16 mouse cellular contexts compared by ENCODE assay signal in genomic region chr5:117361590-117361989, GRCm38 (mm10). TPM values are rescaled to one million over a fixed set of nuclear protein-coding genes. Genes with fewer than 3 reads are reported as not detected.
DNase-seq lines count a peak whose midpoint lies in the region; ATAC-seq and TF ChIP-seq lines count a peak whose summit lies in the region.
"Had no signal": no experiment of that assay in that cellular context is flagged by ENCODE, and none has a peak within 500 bp of the region (broad histone marks: within the 10 kb centered on the region; RNA-seq: fewer than 3 reads in every experiment).

No protein-coding gene starts in this region.

- H3K27ac ChIP-seq in kidney, embryonic 15.5 days: 0 out of 2 replicates have a peak overlapping the region, but pooled peaks have one; percentile 39
- H3K27ac ChIP-seq in lung, postnatal 0 days (ENCODE audit: low read length): peak overlapping the region; percentile 86
- H3K27ac ChIP-seq in intestine, embryonic 14.5 days (ENCODE audit: low read depth): peak overlapping the region; percentile 92
- H3K27ac ChIP-seq in stomach, embryonic 16.5 days (ENCODE audit: low read length): peak overlapping the region; percentile 94
- H3K27ac ChIP-seq: hindbrain, embryonic 13.5 days had no signal

- no peak for ATAC-seq in kidney, embryonic 15.5 days (replicated peaks; ENCODE audit: low FRiP score)
- no peak for ATAC-seq in lung, postnatal 0 days
- no peak for ATAC-seq in intestine, embryonic 14.5 days (replicated peaks; ENCODE audit: low FRiP score, low TSS enrichment, low read depth)
- ATAC-seq in stomach, embryonic 16.5 days (ENCODE audit: insufficient read depth, low FRiP score): no peak

- no peak for TF ChIP-seq CTCF in lung, postnatal 0 days (IDR thresholded peaks at IDR 0.05)

- no peak overlapping the region for H3K4me3 ChIP-seq in kidney, embryonic 15.5 days (replicated peaks)
- no peak overlapping the region for H3K4me3 ChIP-seq in lung, postnatal 0 days (ENCODE audit: low read depth, low read length)
- no peak overlapping the region for H3K4me3 ChIP-seq in intestine, embryonic 14.5 days (ENCODE audit: low read depth, low read length)
- H3K4me3 ChIP-seq in stomach, embryonic 16.5 days (replicated peaks; ENCODE audit: low read length): no peak overlapping the region
- H3K4me3 ChIP-seq: embryonic facial prominence, embryonic 10.5 days; hindbrain, embryonic 13.5 days; limb, embryonic 15.5 days had no signal

- WGBS in kidney, embryonic 15.5 days: 75% methylated on average over 4 of the region's 4 CpGs
- 72% methylated on average over 4 of the region's 4 CpGs for WGBS in lung, postnatal 0 days
- 87% methylated on average over 4 of the region's 4 CpGs for WGBS in intestine, embryonic 14.5 days
- 87% methylated on average over 4 of the region's 4 CpGs for WGBS in stomach, embryonic 16.5 days

- H3K9ac ChIP-seq in kidney, embryonic 15.5 days: no peak overlapping the region
- no peak overlapping the region for H3K9ac ChIP-seq in lung, postnatal 0 days (replicated peaks; ENCODE audit: low read depth)
- H3K9ac ChIP-seq in intestine, embryonic 14.5 days (ENCODE audit: low read length): no peak overlapping the region
- H3K9ac ChIP-seq in stomach, embryonic 16.5 days (ENCODE audit: low read length): no peak overlapping the region
- H3K9ac ChIP-seq: hindbrain, embryonic 13.5 days; limb, embryonic 15.5 days had no signal

- H3K27me3 ChIP-seq in kidney, embryonic 15.5 days: no peaks in the 10 kb centered on the region
- no peaks in the 10 kb centered on the region for H3K27me3 ChIP-seq in lung, postnatal 0 days (replicated peaks; ENCODE audit: insufficient read depth, low read length)
- no peaks in the 10 kb centered on the region for H3K27me3 ChIP-seq in intestine, embryonic 14.5 days (replicated peaks; ENCODE audit: control insufficient read depth, insufficient read depth, low read length)
- H3K27me3 ChIP-seq in stomach, embryonic 16.5 days (ENCODE audit: control insufficient read depth, insufficient read depth, low read length): no peaks in the 10 kb centered on the region
- H3K27me3 ChIP-seq: hindbrain, embryonic 13.5 days; limb, embryonic 15.5 days had no signal

- TF ChIP-seq EP300 in lung, postnatal 0 days (IDR thresholded peaks at IDR 0.05): no peak

- no peak for DNase-seq in kidney, adult 18-20 months
- no peak for DNase-seq in lung, postnatal 0 days (ENCODE audit: low spot score)
- no peak for DNase-seq in lung, postnatal 14 days
- no peak for DNase-seq in intestine, embryonic 14.5 days (ENCODE audit: low spot score)
- no peak for DNase-seq in neural tube, embryonic 10.5 days (ENCODE audit: extremely low spot score, low spot score)
- no peak for DNase-seq in spleen, postnatal 10 days (ENCODE audit: low spot score in 2 of 2)
- DNase-seq: cerebellum, postnatal 10 days; gastrocnemius, postnatal 14 days; right cerebral cortex, postnatal 14 days; thymus, postnatal 4 days had no signal

- H3K36me3 ChIP-seq in kidney, embryonic 15.5 days: peaks cover 33% of the 10 kb centered on the region
- H3K36me3 ChIP-seq in lung, postnatal 0 days (ENCODE audit: insufficient read depth, low read length): peaks cover 6% of the 10 kb centered on the region
- H3K36me3 ChIP-seq in intestine, embryonic 14.5 days (ENCODE audit: control insufficient read depth, insufficient read depth, low read length): peaks cover 31% of the 10 kb centered on the region
- no peaks in the 10 kb centered on the region for H3K36me3 ChIP-seq in stomach, embryonic 16.5 days (ENCODE audit: control insufficient read depth, insufficient read depth, low read length)

- no peaks in the 10 kb centered on the region for H3K9me3 ChIP-seq in kidney, embryonic 15.5 days (replicated peaks)
- no peaks in the 10 kb centered on the region for H3K9me3 ChIP-seq in lung, postnatal 0 days (ENCODE audit: low read length)
- no peaks in the 10 kb centered on the region for H3K9me3 ChIP-seq in intestine, embryonic 14.5 days (ENCODE audit: control insufficient read depth, low read length)
- no peaks in the 10 kb centered on the region for H3K9me3 ChIP-seq in stomach, embryonic 16.5 days (replicated peaks; ENCODE audit: control insufficient read depth, low read length)
- H3K9me3 ChIP-seq: embryonic facial prominence, embryonic 10.5 days; hindbrain, embryonic 13.5 days; limb, embryonic 15.5 days had no signal

- no peak overlapping the region for H3K4me2 ChIP-seq in kidney, embryonic 15.5 days
- H3K4me2 ChIP-seq in lung, postnatal 0 days (replicated peaks; ENCODE audit: low read depth, low read length): no peak overlapping the region
- peak overlapping the region; percentile 33 for H3K4me2 ChIP-seq in intestine, embryonic 14.5 days (ENCODE audit: low read length)
- peak overlapping the region; percentile 36; the same call in 1 of the 2 replicates for H3K4me2 ChIP-seq in stomach, embryonic 16.5 days (ENCODE audit: low read depth, low read length)
- H3K4me2 ChIP-seq: hindbrain, embryonic 13.5 days; limb, embryonic 15.5 days; midbrain, embryonic 11.5 days had no signal

- H3K4me1 ChIP-seq in kidney, embryonic 15.5 days: peaks cover 66% of the 10 kb centered on the region
- peaks cover 24% of the 10 kb centered on the region for H3K4me1 ChIP-seq in lung, postnatal 0 days (ENCODE audit: insufficient read depth, low read depth, low read length)
- H3K4me1 ChIP-seq in intestine, embryonic 14.5 days (replicated peaks; ENCODE audit: control insufficient read depth, insufficient read depth, low read length): peaks cover 32% of the 10 kb centered on the region
- H3K4me1 ChIP-seq in stomach, embryonic 16.5 days (ENCODE audit: control insufficient read depth, insufficient read depth, low read length): peaks cover 53% of the 10 kb centered on the region

RNA-seq across cellular contexts. Expression of gene Wsb2, which starts 4.5 kb away (rescaled TPM):
- polyA plus RNA-seq in kidney, embryonic 15.5 days (2015; fragmentation: Nextera tagmentation; extraction: Ambion mirVana): 67.7 and 69.5 TPM in 2 replicates
- 63.7 and 72.0 TPM in 2 replicates for polyA plus RNA-seq in lung, postnatal 0 days (2015; fragmentation: Nextera tagmentation; extraction: Ambion mirVana)
- 63.9 and 70.3 TPM in 2 replicates for polyA plus RNA-seq in intestine, embryonic 14.5 days (2014; fragmentation: Nextera tagmentation; extraction: Ambion mirVana)
- polyA plus RNA-seq in stomach, embryonic 16.5 days (2015; fragmentation: Nextera tagmentation; extraction: Ambion mirVana): 34.1 and 35.0 TPM in 2 replicates

RNA-seq across cellular contexts. Expression of gene Rfc5, which starts 27.3 kb away (rescaled TPM):
- 110 and 128 TPM in 2 replicates for polyA plus RNA-seq in kidney, embryonic 15.5 days (2015; fragmentation: Nextera tagmentation; extraction: Ambion mirVana)
- 17.4 and 18.2 TPM in 2 replicates for polyA plus RNA-seq in lung, postnatal 0 days (2015; fragmentation: Nextera tagmentation; extraction: Ambion mirVana)
- polyA plus RNA-seq in intestine, embryonic 14.5 days (2014; fragmentation: Nextera tagmentation; extraction: Ambion mirVana): 106 and 113 TPM in 2 replicates
- polyA plus RNA-seq in stomach, embryonic 16.5 days (2015; fragmentation: Nextera tagmentation; extraction: Ambion mirVana): 75.9 and 88.6 TPM in 2 replicates

RNA-seq across cellular contexts. Expression of gene Vsig10, which starts 42.7 kb away (rescaled TPM):
- 14.2 and 15.9 TPM in 2 replicates for polyA plus RNA-seq in kidney, embryonic 15.5 days (2015; fragmentation: Nextera tagmentation; extraction: Ambion mirVana)
- polyA plus RNA-seq in lung, postnatal 0 days (2015; fragmentation: Nextera tagmentation; extraction: Ambion mirVana): 19.7 and 23.7 TPM in 2 replicates
- polyA plus RNA-seq in intestine, embryonic 14.5 days (2014; fragmentation: Nextera tagmentation; extraction: Ambion mirVana): 10.0 and 10.9 TPM in 2 replicates
- 20.7 and 22.5 TPM in 2 replicates for polyA plus RNA-seq in stomach, embryonic 16.5 days (2015; fragmentation: Nextera tagmentation; extraction: Ambion mirVana)

RNA-seq across cellular contexts. Expression of gene Ksr2, which starts 52.2 kb away (rescaled TPM):
- 0.67 and 0.73 TPM in 2 replicates for polyA plus RNA-seq in kidney, embryonic 15.5 days (2015; fragmentation: Nextera tagmentation; extraction: Ambion mirVana)
- 0.04 and 0.08 TPM in 2 replicates for polyA plus RNA-seq in lung, postnatal 0 days (2015; fragmentation: Nextera tagmentation; extraction: Ambion mirVana)
- polyA plus RNA-seq in intestine, embryonic 14.5 days (2014; fragmentation: Nextera tagmentation; extraction: Ambion mirVana): 0.75 and 0.84 TPM in 2 replicates
- polyA plus RNA-seq in stomach, embryonic 16.5 days (2015; fragmentation: Nextera tagmentation; extraction: Ambion mirVana): 0.19 and 0.36 TPM in 2 replicates

Comparison
In these comparisons a context has a peak if more than half of its experiments do, and no peak if none do; other contexts are left out.
1. H3K27ac ChIP-seq: peak in every context shown above with its lines; median percentile 94 in stomach, embryonic 16.5 days; 92 in intestine, embryonic 14.5 days; 86 in lung, postnatal 0 days; 39 in kidney, embryonic 15.5 days.
2. H3K4me2 ChIP-seq: peak in intestine, embryonic 14.5 days (single experiment) and stomach, embryonic 16.5 days (single experiment); none in kidney, embryonic 15.5 days (single experiment) and lung, postnatal 0 days (single experiment).